Mouse (Mus musculus): ENCODE data around the gene Csf2rb. TPM values are rescaled to one million over a fixed set of nuclear protein-coding genes. Genes with fewer than 3 reads are reported as not detected.
"Not testable (repeated sequence)": the region's sequence is repeated elsewhere in the genome, so short reads cannot be mapped to it uniquely, and the experiment has no call there.

The Csf2rb gene
- total and polyA plus RNA-seq, 3 experiments, result 3.2 to 10.1 TPM; not detected in 1

- not testable (repeated sequence) for H3K4me1 ChIP-seq (ENCODE audit: control insufficient read depth in 1 of 2, insufficient read depth in 2 of 2, low read length in 2 of 2); DNase-seq (ENCODE audit: low read depth, low spot score); H3K4me3 ChIP-seq (ENCODE audit: control insufficient read depth in 1 of 2, insufficient read depth in 1 of 2, low read depth in 2 of 2, low read length in 2 of 2); H3K36me3 ChIP-seq (ENCODE audit: control insufficient read depth in 1 of 2, insufficient read depth in 2 of 2, low read length in 2 of 2); H3K79me2 ChIP-seq (ENCODE audit: control insufficient read depth, insufficient read depth, low read length, poor library complexity); H3K9ac ChIP-seq (ENCODE audit: control insufficient read depth, low read depth, low read length, poor library complexity, severe bottlenecking); H3K27me3 ChIP-seq (ENCODE audit: control insufficient read depth in 1 of 2, insufficient read depth in 2 of 2, low read length in 2 of 2); H3K9me3 ChIP-seq (replicated peaks; ENCODE audit: insufficient read depth, low read length); H3K27ac ChIP-seq (ENCODE audit: control insufficient read depth, low read depth, low read length)
Observed at GRCm38 (mm10) chr15:78293228-78293627, 32.3 kb upstream of the Csf2rb start.

- H3K27me3 ChIP-seq (ENCODE audit: control insufficient read depth in 1 of 2, insufficient read depth in 2 of 2, low read length in 2 of 2), result no peaks in the 10 kb centered on the region
- no peak overlapping the region for H3K9ac ChIP-seq (ENCODE audit: control insufficient read depth, low read depth, low read length, poor library complexity, severe bottlenecking)
- no peaks in the 10 kb centered on the region for H3K36me3 ChIP-seq (ENCODE audit: control insufficient read depth in 1 of 2, insufficient read depth in 2 of 2, low read length in 2 of 2)
- H3K4me3 ChIP-seq (ENCODE audit: control insufficient read depth in 1 of 2, insufficient read depth in 1 of 2, low read depth in 2 of 2, low read length in 2 of 2), result no peak overlapping the region
- no peaks in the 10 kb centered on the region for H3K79me2 ChIP-seq (ENCODE audit: control insufficient read depth, insufficient read depth, low read length, poor library complexity)
- TF ChIP-seq UBTF (IDR thresholded peaks at IDR 0.05; ENCODE audit: borderline replicate concordance, insufficient read depth, low read depth, low read length), result no peak
- no peak for TF ChIP-seq SMC3 (IDR thresholded peaks at IDR 0.05; ENCODE audit: low read depth, low read length)
- no peak for TF ChIP-seq MYB (IDR thresholded peaks at IDR 0.05; ENCODE audit: low read depth, low read length)
- TF ChIP-seq HCFC1 (IDR thresholded peaks at IDR 0.05; ENCODE audit: low read depth, low read length), result no peak
- TF ChIP-seq KAT2A (conservative IDR thresholded peaks at IDR 0.05; ENCODE audit: low read depth, low read length), result no peak
- TF ChIP-seq EP300 (IDR thresholded peaks at IDR 0.05; ENCODE audit: low read depth in 1 of 2, low read length in 2 of 2), result no peak
- no peak for TF ChIP-seq NELFE (IDR thresholded peaks at IDR 0.05; ENCODE audit: low read depth, low read length)
- no peak for TF ChIP-seq MAZ (IDR thresholded peaks at IDR 0.05; ENCODE audit: low read depth, low read length)
- no peak for TF ChIP-seq POLR2A (IDR thresholded peaks at IDR 0.05; ENCODE audit: control insufficient read depth in 1 of 2, insufficient read depth in 1 of 2, low read depth in 1 of 2, low read length in 2 of 2, poor library complexity in 1 of 2)
- no peak for TF ChIP-seq ZKSCAN1 (IDR thresholded peaks at IDR 0.05; ENCODE audit: low read depth, low read length)
- no peak for TF ChIP-seq SIN3A (IDR thresholded peaks at IDR 0.05; ENCODE audit: low read length)
- TF ChIP-seq CHD2 (IDR thresholded peaks at IDR 0.05; ENCODE audit: low read length), result no peak
- no peak for TF ChIP-seq MYC (IDR thresholded peaks at IDR 0.05; ENCODE audit: low read depth, low read length)
- TF ChIP-seq ZC3H11A (IDR thresholded peaks at IDR 0.05; ENCODE audit: low read depth, low read length), result no peak
- no peak for TF ChIP-seq ELF1 (IDR thresholded peaks at IDR 0.05; ENCODE audit: low read depth, low read length)
- no peak for DNase-seq (ENCODE audit: low read depth, low spot score)
- H3K4me1 ChIP-seq (ENCODE audit: control insufficient read depth in 1 of 2, insufficient read depth in 2 of 2, low read length in 2 of 2), result no peaks in the 10 kb centered on the region
- no peak overlapping the region for H3K27ac ChIP-seq (ENCODE audit: control insufficient read depth, low read depth, low read length)
- no peaks in the 10 kb centered on the region for H3K9me3 ChIP-seq (replicated peaks; ENCODE audit: insufficient read depth, low read length)
Observed at GRCm38 (mm10) chr15:78293716-78294115, 31.8 kb upstream of the Csf2rb start.

DNA sequence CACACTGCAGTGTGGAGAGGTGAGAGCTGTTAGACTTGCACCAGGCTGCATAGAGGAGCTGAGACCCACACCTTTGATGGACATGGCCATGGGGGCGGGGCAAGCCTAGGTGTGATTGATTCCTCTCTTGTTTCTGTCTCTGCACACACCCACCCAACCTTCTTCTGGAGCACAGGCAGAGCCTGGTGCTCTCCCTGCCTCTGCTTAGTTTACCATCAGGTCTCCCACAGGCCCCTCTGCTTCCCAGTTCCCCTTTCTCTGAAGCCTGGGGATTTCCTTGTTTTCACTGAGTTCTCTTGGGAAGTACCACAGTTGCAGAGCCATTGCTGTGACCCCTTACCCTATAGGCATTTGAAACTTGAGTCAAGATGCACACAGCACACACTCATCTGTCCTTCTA is 27.0 kb upstream of the Csf2rb start:
- H3K9me3 ChIP-seq (replicated peaks; ENCODE audit: insufficient read depth, low read length), result no peaks in the 10 kb centered on the region
- no peak overlapping the region for H3K27ac ChIP-seq (ENCODE audit: control insufficient read depth, low read depth, low read length)
- DNase-seq (ENCODE audit: low read depth, low spot score), result no peak
- TF ChIP-seq GATA1 (IDR thresholded peaks at IDR 0.05; ENCODE audit: low read depth, low read length), result no peak
- H3K27me3 ChIP-seq (ENCODE audit: control insufficient read depth in 1 of 2, insufficient read depth in 2 of 2, low read length in 2 of 2), result no peaks in the 10 kb centered on the region
- no peak overlapping the region for H3K9ac ChIP-seq (ENCODE audit: control insufficient read depth, low read depth, low read length, poor library complexity, severe bottlenecking)
- no peaks in the 10 kb centered on the region for H3K79me2 ChIP-seq (ENCODE audit: control insufficient read depth, insufficient read depth, low read length, poor library complexity)
- H3K4me3 ChIP-seq (ENCODE audit: control insufficient read depth in 1 of 2, insufficient read depth in 1 of 2, low read depth in 2 of 2, low read length in 2 of 2), result no peak overlapping the region
- no peaks in the 10 kb centered on the region for H3K36me3 ChIP-seq (ENCODE audit: control insufficient read depth in 1 of 2, insufficient read depth in 2 of 2, low read length in 2 of 2)
- no peaks in the 10 kb centered on the region for H3K4me1 ChIP-seq (ENCODE audit: control insufficient read depth in 1 of 2, insufficient read depth in 2 of 2, low read length in 2 of 2)

Measured in MEL (cell line).